Mouse (Mus musculus) mouse embryonic stem cell (cell line): ENCODE measurements around the gene Gm21974.
"Not testable (repeated sequence)": the region's sequence is repeated elsewhere in the genome, so short reads cannot be mapped to it uniquely, and the experiment has no call there.

Experiments used
- in situ Hi-C, 2 experiments: fragments of 300-500 bp; cut with MboI; formaldehyde crosslinking; loops; 1 replicate in 1 of 2; 3 replicates in 1 of 2; pipeline ENCODE4 v1.14.3; 2019 to 2020; ENCODE audit warnings: low sequenced_read_pairs in 2 of 2, low pct_unique_long_range_greater_than_20kb in 1 of 2, mixed read lengths in 1 of 2; ENCODE audit not compliant: unreplicated experiment in 1 of 2

Gene Gm21974

DNA sequence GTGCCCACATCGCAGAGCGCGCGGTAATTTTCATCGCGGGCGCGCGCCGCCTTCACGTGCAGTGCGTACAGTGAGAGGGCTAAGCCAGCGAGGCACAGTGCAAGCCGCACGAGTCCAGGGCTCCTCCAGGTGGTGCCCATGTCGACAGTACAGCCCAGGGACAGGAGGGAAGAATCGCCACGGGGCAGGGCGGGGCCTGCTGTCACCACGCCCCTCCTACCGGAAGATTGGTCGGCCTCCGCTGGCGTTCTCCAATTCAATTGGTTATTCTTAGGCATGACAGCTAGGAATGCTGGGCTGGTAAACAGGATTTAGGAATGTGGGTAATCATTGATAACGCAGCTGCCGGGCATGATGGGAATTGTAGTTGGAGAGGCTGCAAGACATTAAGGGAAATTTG lies at the start of gene Gm21974, which contains the start of gene Vkorc1:
Gene Gm21974, minus strand, starts transcription at position 13 of the 400 bp plus-strand sequence.
Gene Vkorc1, minus strand, starts transcription at position 176 of the 400 bp plus-strand sequence.
- in situ Hi-C loops, result no loop called here

DNA sequence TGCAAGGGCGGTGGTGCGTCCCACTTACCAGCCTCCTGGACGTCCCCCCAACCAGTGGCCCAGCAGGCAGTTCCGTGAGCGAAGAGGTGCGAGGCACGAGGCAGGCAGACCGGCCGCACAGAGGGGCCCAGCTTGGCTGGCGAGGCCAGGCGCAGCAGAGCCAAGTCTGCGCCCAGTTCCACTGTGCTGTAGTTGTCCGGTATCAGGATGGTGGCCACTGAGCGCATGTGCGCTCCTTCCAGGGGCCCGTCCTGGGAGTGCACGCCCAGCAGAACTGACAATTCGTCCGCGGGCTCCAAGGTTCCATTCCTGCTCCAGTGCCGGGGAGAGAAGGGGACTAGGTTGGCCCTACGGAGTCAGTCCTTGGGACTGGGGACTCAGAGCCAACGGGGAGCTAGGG lies 49.4 kb upstream of the Gm21974 start:
- in situ Hi-C loops, result no loop called here

DNA sequence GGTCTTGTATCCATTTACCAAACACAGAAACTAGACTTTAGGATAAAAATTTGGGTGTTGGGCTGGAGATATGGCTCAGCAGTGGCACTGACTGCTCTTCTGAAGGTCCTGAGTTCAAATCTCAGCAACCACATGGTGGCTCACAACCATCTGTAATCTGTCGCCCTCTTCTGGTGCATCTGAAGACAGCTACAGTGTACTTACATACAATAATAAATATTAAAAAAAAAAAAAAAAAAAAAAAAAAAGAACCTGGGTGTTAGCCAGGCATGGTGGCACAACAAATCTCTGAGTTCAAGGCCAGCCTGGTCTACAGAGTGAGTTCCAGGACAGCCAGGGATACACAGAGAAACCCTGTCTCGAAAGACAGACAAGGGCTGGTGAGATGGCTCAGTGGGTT lies 46.8 kb upstream of the Gm21974 start:
- in situ Hi-C loops, result not testable (repeated sequence)

DNA sequence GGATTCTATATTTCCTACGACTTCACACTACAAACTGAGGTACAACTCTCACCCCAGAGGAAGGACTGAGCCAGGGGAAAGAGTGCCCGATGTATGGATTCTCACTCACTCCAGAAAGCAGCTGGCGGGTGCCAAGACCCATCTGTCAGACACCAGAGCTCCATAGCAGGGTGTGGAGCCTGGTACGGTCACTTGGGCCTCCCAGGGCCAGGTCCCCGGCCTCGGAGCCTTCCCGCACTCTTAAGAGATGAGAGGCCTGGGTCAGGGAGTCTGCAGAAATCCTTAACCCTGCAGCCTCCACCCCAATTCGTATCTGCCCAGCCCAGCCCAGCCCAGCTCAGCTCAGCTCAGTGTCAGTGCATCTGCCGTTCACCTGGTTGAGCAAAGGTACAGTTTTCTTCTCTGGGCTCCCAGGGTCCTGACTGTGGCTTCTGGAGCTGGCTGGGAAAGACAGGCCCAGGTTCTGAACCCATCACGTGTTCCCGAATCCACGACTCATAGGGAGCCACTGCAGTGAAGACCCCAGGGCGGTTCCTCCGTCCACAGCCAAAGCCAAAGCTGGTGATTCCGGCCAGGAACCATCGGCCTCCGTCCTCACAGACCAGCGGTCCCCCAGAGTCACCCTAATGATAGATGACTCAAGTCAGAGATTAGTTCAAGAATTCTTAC lies 41.1 kb upstream of the Gm21974 start:
- in situ Hi-C loops, result no loop called here

DNA sequence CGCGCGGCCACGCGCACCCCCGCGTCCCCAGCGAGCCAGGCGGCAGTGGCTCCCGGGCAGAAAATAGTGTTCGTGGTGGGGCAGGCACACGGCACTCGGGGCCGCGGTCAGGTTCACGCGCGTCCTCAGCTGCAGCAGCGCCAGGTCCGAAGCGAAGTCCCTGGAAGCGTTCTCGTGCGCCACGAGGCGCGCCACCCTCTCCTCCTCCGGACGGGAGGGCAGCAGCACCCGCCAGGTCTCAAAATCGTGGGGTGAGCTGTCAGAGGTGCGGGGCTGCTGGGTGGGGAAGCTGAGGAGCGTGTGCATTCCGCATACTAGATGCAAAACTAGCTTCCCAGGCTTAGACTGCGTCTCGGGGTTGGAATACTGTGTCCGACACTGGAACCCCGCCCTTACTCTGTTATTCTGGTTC lies 40.5 kb upstream of the Gm21974 start:
- in situ Hi-C loops, result no loop called here

DNA sequence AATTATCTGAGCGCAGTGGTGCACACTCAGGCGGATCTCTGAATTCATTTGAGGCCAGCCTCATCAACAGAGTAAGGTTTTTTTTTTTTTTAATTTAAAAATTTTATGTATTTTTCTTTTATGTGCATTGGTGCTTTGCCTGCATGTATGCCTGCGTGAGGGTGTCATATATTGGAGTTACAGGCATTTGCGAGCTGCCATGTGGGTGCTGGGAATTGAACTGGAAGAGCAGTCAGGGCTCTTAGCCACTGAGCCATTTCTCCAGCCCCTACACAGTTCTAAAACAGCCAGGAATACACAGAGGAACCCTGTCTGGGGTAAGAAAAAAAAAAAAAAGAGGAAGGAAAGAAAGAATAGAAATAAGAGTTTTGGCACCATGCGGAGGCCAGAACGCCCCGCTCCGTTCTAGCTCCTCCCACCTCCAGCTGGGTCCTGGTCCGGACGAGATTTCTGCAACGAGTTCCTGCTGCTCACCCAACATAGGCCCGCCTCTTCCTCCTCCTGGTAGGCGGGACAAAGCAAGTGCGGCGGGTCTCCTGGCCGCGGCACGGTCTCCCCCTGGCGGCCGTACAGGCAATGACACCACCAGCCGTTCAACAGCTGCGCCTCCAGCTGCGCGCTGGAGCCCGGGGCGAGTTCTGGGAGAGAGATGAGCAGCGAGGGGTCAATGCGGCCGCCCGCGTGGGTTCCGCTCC lies 39.9 kb upstream of the Gm21974 start:
- in situ Hi-C loops, result no loop called here

DNA sequence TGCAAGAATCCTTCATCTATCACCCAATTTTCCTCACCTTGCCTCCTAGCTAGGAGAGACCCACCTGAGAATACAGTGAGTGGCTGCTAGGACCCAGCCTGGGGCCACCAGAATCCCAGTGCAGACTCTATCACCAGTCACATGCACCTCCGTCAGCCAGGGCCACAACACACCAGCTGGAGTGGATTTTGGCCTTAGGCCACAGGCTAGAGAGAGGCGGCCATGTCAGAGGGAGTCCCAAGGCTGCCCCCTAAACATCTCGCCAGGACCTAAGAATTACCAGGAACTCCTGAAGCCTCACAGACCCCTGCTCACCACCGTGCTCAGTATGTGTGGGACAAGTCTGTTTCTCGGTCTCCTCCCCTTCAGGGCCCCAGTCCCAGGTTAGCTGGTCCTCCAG lies 38.8 kb upstream of the Gm21974 start:
- in situ Hi-C loops, result no loop called here

DNA sequence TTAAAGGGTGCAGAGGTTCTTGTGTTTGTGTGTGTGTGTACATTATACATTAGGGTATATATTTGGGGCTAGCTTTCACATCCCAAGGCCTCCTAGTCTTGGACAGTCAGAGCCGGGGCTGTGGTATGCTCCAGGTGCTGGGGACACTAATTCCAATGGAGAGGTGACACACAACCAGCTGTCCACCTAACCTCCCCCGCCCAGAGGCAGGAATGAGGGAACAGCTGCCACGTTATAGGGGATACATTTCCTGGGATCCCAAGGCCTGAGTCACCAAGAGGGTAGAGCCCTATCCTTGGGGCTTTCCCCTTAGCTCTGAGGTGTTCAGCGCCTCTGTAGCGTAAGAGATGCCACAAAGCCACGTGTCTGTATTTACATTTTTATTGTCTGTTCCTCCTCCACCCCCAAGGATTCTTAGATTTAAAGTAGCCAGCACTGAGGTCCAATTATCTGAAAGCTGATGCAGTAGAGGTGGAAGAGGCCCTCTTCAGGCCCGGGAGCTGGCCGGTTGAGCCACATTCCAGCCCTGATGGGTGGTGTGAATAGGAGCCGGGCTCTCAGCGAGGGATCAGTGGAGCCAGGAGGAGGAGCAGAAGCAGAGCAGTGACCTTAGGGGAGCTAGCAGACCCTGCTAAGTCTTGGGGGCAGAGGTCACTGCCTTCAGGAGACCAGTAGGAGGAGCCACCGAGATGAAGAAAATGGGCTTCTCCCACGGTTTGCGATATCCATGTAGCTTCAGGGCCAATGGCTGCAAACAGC lies 37.2 kb upstream of the Gm21974 start:
- in situ Hi-C loops, result no loop called here

DNA sequence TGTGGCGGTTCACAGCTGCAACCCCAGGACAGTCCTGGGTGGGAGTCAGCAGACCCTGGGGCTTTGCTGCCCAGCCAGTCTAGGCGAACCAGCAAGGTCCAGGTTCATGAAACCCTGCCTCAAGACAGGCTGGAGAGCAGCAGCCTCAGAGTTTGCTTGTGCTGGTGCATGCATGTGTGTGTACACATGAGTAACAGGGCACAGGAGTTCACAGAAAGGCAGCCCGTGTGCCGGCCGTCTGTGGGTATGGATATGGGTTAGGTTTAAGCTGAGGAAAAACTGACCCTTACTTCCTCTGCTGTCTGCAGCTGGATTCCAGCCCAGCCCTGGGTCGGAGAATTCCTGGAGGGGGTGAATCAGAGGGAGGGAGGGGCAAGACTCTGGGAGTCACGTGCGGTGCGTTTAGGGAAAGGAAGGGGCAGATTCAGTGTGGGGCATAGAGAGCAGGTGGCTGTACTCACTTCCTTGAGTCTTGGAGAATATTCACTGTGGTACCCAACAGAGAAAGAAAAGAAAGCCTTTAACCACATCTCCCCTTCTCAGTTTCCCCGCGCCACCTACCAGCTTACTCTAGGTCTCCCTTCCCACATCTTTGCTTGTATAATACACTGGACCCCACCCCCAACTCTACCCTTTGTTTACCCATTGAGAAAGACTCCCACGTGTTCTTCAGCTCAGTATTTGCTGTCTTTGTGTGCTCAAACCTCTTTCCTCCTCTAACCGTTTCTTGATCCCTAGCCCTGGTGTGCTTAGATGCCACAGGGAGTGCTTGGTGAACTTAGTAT lies 36.3 kb upstream of the Gm21974 start:
- in situ Hi-C loops, result no loop called here

DNA sequence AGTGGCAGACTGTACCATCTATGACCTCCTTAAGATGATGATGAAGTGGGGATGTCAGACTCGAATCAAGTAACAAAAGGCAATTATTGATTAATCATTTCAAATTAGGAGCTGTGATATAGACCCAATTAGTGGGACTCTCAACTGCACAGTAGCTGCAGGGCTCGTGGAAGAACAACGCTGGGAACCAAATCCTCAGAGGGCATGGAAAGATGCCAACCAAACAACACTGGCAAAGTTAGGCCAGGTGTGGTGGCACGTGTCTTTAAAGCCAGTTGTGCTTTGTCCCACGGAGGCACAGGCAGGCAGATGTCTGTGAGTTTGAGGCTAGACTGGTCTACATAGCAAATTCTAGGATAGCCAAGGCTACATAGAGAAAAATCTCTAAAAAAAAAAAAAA lies 35.4 kb upstream of the Gm21974 start:
- in situ Hi-C loops, result no loop called here

DNA sequence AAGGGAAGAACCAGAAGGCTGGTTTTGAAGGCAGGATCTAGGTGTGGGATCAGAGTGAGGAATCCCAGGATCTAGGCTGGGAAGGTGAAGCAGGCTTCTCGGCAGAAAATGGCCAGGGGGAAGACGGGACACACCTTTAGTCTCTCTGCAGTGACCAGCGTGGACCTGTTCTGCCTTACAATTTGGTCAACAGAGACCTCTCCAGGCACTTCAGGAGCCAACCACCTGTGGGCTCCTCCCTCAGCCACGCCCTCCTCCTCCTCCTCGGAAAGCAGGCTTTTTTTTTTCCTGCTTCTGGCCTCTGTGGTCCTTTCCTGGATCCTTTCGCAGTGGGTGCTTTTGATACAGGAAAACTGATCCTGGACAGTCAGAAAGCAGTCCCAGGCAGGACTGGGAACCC lies 34.7 kb upstream of the Gm21974 start, which contains the start of gene Prss8:
Gene Prss8, minus strand, starts transcription at position 182 of the 400 bp plus-strand sequence.
- in situ Hi-C loops, result no loop called here

DNA sequence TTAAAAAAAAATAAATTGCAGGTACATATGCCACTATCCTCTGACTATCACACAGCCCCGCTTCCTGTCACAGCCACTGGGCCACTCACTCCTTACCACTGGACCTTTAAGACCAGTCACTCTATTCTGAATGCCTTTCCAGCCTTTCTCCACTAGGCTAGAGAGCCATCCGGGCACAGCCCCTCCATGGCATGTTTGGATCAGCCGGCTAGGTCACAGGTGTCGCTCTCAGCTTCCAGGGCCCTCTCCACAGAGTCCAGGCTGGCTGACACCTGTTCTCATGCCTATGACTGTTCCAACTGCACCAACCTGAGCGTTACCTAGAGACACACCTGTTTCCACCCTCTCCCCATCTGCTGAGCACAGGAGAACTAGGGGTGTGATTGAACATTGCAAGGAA lies 33.3 kb upstream of the Gm21974 start:
- in situ Hi-C loops, result no loop called here

DNA sequence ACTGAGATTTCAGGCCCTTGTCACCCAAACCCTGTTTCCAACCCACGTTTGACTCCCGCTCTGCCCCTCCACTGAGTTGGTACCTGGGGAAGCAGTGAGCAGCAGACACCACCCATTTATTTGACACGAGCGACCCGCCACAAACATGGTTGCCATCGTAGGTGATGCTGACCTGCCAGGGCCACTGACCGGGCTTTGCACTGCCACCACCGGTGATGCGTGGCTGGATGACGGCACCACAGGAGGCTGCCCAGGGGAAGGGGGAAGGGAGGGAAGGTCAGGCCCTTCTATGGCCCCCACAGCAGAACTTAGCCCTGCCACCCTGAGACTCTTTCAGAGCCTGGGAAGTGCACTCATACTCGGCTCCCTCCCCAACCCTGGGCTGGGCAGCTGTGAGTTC lies 32.5 kb upstream of the Gm21974 start:
- in situ Hi-C loops, result no loop called here

DNA sequence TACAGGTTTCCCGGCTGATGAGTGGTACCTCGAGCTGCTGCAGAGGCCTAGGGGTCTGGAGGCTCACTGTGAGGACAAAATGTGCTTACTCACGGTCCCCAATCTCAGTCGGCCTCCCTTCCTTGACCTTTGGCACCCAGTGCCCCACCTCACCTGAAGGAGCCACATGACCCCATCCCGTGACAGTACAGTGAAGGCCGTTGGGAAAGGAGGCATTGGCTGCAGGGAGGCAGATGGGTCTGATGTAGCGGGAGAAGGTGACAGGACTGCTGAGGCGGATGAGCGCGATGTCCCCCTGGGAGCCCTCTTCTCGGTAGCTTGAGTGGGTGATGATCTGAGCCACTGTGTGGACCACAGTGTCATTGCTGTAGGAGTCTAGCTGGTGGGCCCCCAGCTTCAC lies 31.6 kb upstream of the Gm21974 start:
- in situ Hi-C loops, result no loop called here

DNA sequence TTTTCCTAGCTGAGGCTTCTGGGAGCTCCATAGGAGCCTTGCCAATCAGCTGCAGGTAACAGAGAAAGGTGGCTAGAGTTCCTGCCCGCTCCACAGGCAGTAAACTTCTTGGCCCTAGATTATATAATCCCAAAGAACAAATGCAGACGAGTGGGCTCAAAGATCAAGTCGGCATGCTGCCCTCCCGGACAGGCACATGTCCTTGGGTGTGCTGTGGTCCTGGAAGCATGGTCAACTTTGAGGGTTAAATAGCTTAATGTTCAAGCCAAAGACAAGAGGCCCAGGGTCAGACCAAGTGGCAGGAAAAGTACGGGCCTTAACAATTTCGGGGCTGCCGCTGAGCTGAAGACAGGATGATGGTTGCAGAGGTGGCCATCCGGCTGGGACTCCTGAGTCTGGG lies 30.8 kb upstream of the Gm21974 start:
- in situ Hi-C loops, result no loop called here

DNA sequence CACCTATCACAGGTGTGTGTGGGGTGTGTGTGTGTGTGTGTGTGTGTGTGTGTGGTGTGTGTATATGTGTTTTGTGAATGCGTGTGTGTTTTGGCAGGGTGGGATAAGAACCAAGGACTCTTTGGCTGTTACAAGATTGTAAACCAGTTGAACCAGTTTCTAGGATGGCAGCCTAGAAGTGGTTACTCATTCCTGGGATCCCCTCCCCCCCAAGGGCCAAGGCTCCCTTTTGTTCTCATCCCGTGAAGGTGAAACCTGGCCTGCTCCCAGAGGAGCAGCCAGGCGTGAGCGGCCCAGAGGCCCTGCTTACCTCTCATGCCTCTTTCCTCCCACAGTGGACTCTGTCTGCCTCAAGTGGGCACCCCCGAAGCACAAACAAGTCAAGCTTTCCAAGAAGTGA lies 30.0 kb upstream of the Gm21974 start:
- in situ Hi-C loops, result no loop called here

DNA sequence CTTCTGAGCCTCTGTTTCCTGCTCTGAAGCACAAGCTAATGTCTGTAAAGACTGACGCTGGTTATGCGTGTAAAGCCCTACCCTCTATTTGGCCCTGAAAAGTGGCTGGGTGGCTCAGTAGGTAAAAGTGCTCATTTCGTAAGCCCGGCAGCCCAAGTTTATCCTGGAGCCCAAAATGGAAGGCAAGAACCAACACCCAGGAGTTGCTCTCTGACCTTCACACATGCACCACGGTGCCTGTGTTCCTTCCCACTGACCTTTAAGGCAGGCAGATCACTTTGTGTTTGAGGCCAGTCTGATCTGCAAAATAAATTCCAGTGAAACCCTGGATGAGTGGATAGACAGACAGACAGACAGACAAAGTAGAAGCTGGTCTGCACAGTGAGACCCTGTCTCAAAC lies 28.5 kb upstream of the Gm21974 start:
- in situ Hi-C loops, result no loop called here

DNA sequence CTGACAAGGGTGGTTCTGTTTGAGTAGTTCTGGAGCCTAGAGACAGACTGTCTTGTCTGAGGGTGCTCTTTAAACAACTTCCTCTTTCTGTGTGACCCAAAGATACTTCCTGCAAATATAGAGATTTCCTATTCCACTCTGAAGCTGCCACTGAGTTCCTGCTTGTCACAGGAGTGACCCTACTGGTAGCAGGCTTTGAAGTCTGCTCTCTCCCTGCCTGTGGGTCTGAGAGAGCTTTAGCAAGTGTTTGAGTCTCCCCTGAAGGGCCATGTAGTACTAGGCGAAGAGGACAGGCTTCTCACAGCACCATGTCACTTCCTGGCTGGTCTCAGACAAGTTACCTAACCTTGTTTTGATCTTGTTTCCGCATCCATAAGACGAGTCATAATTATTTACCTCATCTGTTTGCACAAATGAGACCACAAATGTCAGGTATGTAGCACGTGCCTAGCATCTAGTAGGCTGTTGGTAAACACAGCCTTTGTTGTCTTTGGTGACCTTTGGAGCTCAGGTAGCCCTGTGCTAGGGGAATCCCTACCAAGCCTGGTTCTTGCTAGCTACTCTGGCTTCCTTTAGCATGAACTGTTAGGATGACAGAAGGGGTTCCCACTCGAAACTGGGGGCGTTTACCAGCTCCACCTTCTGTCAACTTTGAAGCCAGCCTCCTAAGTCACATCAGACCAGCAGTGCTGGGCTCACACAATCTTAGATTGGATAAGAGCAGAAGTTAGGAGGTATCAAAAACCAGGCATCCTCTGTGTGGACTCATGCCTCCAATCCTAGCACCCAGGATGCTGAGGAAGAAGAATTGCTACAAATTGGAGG lies 27.4 kb upstream of the Gm21974 start:
- in situ Hi-C loops, result no loop called here
